Mouse (Mus musculus) yolk sac, embryonic 10.5 days (tissue): ENCODE data around the gene Oprm1.

ENCODE experiments used
- DNase-seq: peaks from one replicate; pipeline ENCODE4 v3.0.0-alpha.2; 2017; ENCODE audit warnings: low spot score

Oprm1 gene

GRCm38 (mm10) chr10:6895796-6896195 lies 137.5 kb downstream of the Oprm1 start:
- no peak for DNase-seq

GRCm38 (mm10) chr10:6896659-6897303 lies 138.5 kb downstream of the Oprm1 start:
- no peak for DNase-seq

- DNase-seq = no peak
These were observed 141.8 kb downstream of the Oprm1 start for GRCm38 (mm10) chr10:6900126-6900525.

GRCm38 (mm10) chr10:6901819-6902393 lies 143.6 kb downstream of the Oprm1 start:
- DNase-seq = no peak

GRCm38 (mm10) chr10:6909763-6910162 lies 151.5 kb downstream of the Oprm1 start:
- no peak for DNase-seq

GRCm38 (mm10) chr10:6915991-6916390 lies 157.7 kb downstream of the Oprm1 start:
- DNase-seq = no peak

- no peak for DNase-seq
These were observed 158.4 kb downstream of the Oprm1 start for GRCm38 (mm10) chr10:6916545-6917257.

- DNase-seq = no peak
These were observed 168.4 kb downstream of the Oprm1 start for GRCm38 (mm10) chr10:6926724-6927123.

GRCm38 (mm10) chr10:6927600-6928223 lies 169.4 kb downstream of the Oprm1 start:
- DNase-seq = no peak

- no peak for DNase-seq
These were observed 170.6 kb downstream of the Oprm1 start for GRCm38 (mm10) chr10:6928905-6929304.

- no peak for DNase-seq
These were observed 172.1 kb downstream of the Oprm1 start for GRCm38 (mm10) chr10:6930398-6930797.

- no peak for DNase-seq
These were observed 172.6 kb downstream of the Oprm1 start for GRCm38 (mm10) chr10:6930889-6931288.

- no peak for DNase-seq
These were observed 176.5 kb downstream of the Oprm1 start for GRCm38 (mm10) chr10:6934776-6935175.

- DNase-seq = peak; percentile 5
These were observed 178.5 kb downstream of the Oprm1 start for GRCm38 (mm10) chr10:6936671-6937425.

GRCm38 (mm10) chr10:6953115-6953514 lies 194.8 kb downstream of the Oprm1 start:
- no peak for DNase-seq

- no peak for DNase-seq
These were observed 196.2 kb downstream of the Oprm1 start for GRCm38 (mm10) chr10:6954533-6954932.

- no peak for DNase-seq
These were observed 198.1 kb downstream of the Oprm1 start for GRCm38 (mm10) chr10:6956357-6956756.

GRCm38 (mm10) chr10:6958791-6959190 lies 200.5 kb downstream of the Oprm1 start:
- DNase-seq = no peak

GRCm38 (mm10) chr10:6967588-6968242 lies 209.4 kb downstream of the Oprm1 start:
- DNase-seq = no peak

GRCm38 (mm10) chr10:6968334-6968733 lies 210.0 kb downstream of the Oprm1 start:
- DNase-seq = no peak

- no peak for DNase-seq
These were observed 219.5 kb downstream of the Oprm1 start for GRCm38 (mm10) chr10:6977843-6978242.

- DNase-seq = no peak
These were observed 220.4 kb downstream of the Oprm1 start for GRCm38 (mm10) chr10:6978733-6979132.
